Mouse (Mus musculus) embryonic fibroblast, embryonic 13.5 days (primary cell): ENCODE measurements at regions not wholly inside any gene's neighbourhood (a gene's known extent, or its start where the extent isn't known, plus 50 kb on each side); places are given as distances from the start of the nearest gene placed in this dataset.

Source experiments
- CTCF ChIP-seq: IDR thresholded peaks from 2 replicates; pipeline ENCODE4 v1.5.1; 2011; ENCODE audit warnings: mild to moderate bottlenecking, control low read depth, low read length, moderate library complexity, borderline replicate concordance; ENCODE audit not compliant: insufficient read depth
- POLR2A ChIP-seq: IDR thresholded peaks from 2 replicates; pipeline ENCODE4 v1.6.1; 2011; ENCODE audit warnings: low read depth, mild to moderate bottlenecking, control low read depth, low read length, moderate library complexity

- no peak for TF ChIP-seq CTCF
- TF ChIP-seq POLR2A = no peak
Observed at GRCm38 (mm10) chr6:103809986-103810341, 299.6 kb downstream of the Chl1 start.
